Mouse (Mus musculus) heart, embryonic 14.5 days (tissue): ENCODE data around the gene Gdf1. TPM values are rescaled to one million over a fixed set of nuclear protein-coding genes. Genes with fewer than 3 reads are reported as not detected.

Experiments
- ATAC-seq: fragments of 200-750 bp; cut with Nextera tagmentation; 2 replicates; pipeline ENCODE4 v1.8.0; 2017; ENCODE audit warnings: low read depth, moderate TSS enrichment; ENCODE audit not compliant: insufficient number of reproducible peaks, insufficient read depth, low FRiP score
- H3K27ac ChIP-seq, 2 experiments: fragments of 200-500 bp in 1 of 2; fragments of 300-500 bp in 1 of 2; sonication (generic) in 1 of 2; replicated peaks in 1 of 2; 2 replicates each; pipeline ENCODE4 v1.5.1; 2012 to 2014; ENCODE audit warnings: low read depth in 2 of 2, low read length in 2 of 2, control low read depth in 1 of 2, mild to moderate bottlenecking in 1 of 2, mixed read lengths in 1 of 2; ENCODE audit not compliant: control insufficient read depth in 1 of 2, insufficient read depth in 1 of 2
- H3K27me3 ChIP-seq: fragments of 300-500 bp; sonication (generic); 2 replicates; pipeline ENCODE4 v1.6.1; 2014; ENCODE audit warnings: mild to moderate bottlenecking, low read length, control low read depth; ENCODE audit not compliant: control insufficient read depth, insufficient read depth
- H3K36me3 ChIP-seq: fragments of 300-500 bp; sonication (generic); 2 replicates; pipeline ENCODE4 v1.6.1; 2014; ENCODE audit warnings: mild to moderate bottlenecking, control low read depth, low read length, mixed read lengths; ENCODE audit not compliant: control insufficient read depth, insufficient read depth
- H3K4me1 ChIP-seq, 2 experiments: fragments of 200-500 bp in 1 of 2; fragments of 300-500 bp in 1 of 2; sonication (generic) in 1 of 2; 2 replicates each; pipeline ENCODE4 v1.6.1; 2012 to 2014; ENCODE audit warnings: low read length in 2 of 2, control low read depth in 1 of 2, mixed read lengths in 1 of 2; ENCODE audit not compliant: control insufficient read depth in 2 of 2, insufficient read depth in 2 of 2
- H3K4me2 ChIP-seq: fragments of 300-500 bp; sonication (generic); 2 replicates; pipeline ENCODE4 v1.6.1; 2014; ENCODE audit warnings: mild to moderate bottlenecking, low read length
- H3K4me3 ChIP-seq, 2 experiments: fragments of 200-500 bp in 1 of 2; fragments of 300-500 bp in 1 of 2; sonication (generic) in 1 of 2; 2 replicates each; pipeline ENCODE4 v1.5.1; 2012 to 2014; ENCODE audit warnings: low read length in 2 of 2, mild to moderate bottlenecking in 2 of 2, control low read depth in 1 of 2, low read depth in 1 of 2, moderate library complexity in 1 of 2; ENCODE audit not compliant: control insufficient read depth in 1 of 2, insufficient read depth in 1 of 2
- H3K9ac ChIP-seq: fragments of 300-500 bp; sonication (generic); 2 replicates; pipeline ENCODE4 v1.6.1; 2014; ENCODE audit warnings: mild to moderate bottlenecking, low read length
- H3K9me3 ChIP-seq: fragments of 300-500 bp; sonication (generic); 2 replicates; pipeline ENCODE4 v1.6.1; 2016; ENCODE audit warnings: low read length, control low read depth; ENCODE audit not compliant: control insufficient read depth
- WGBS: fragments of 180-500 bp; shearing (Covaris S2); extraction: QIAGEN DNeasy Blood & Tissue Kit; methylation state at CpG from one replicate; pipeline ENCODE4 v1.1.7; 2014; 5-methylcytosine and 5-hydroxymethylcytosine counted together
- polyA plus RNA-seq: library from polyadenylated mRNA; unstranded; fragments of >200 nt; fragmentation: Nextera tagmentation; extraction: Ambion mirVana; gene quantifications from 2 replicates; pipeline ENCODE4 v1.2.1, GENCODE M21; 2014

The Gdf1 gene
- polyA plus RNA-seq: 0.57 TPM in 1 of 2 replicates, not detected in the other

DNA sequence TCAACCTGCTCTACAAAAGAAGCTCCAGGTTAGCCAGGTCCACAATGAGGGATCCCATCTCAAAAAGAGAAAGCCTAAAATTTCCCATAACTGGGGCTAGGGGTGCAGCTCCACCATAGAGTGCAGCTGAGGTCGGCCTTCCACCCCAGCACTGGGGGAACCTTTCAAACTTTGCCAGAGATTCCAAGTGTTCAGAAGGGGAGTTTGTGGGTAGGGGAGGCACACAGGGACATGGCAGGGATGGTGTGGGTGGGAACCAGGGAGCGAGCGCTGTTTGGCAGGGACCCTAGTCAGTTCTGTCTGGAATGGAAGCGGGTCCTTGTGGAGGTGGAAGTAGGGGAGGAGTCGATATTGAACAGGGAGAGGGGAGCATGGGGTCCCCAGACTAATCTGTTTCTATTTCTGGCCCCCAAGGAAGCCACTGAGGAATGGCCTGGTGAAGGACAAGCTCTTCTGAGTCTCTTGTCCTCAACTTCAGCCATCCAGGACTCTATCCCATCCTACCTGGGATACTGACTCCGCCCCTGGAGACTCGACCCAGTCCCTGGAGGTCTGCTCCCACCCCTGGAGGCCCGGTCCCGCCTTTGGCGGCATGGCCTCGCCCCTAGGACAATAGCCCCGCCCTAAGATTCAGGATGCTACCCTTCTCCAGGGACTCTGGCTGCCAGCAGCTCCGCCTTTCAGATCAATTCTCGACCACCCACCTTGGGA, at the start of gene Gdf1:
Gdf1 (plus strand) TSS at position 694 of the 711 bp plus-strand sequence.
- H3K4me3 ChIP-seq: peak within 1 kb of the TSS in 1 of 2 experiments; percentile 13; a peak in 1 of 4 replicates
- peaks cover 33% of the 10 kb centered on the region for H3K36me3 ChIP-seq
- peak within 1 kb of the TSS; percentile 52 for H3K4me2 ChIP-seq
- peaks cover 6% of the 10 kb centered on the region; the same call in 1 of the 2 replicates for H3K27me3 ChIP-seq
- peaks cover 11 to 21% of the 10 kb centered on the region in 2 experiments; a peak in 3 of 4 replicates for H3K4me1 ChIP-seq
- peak within 1 kb of the TSS; percentile 2 for H3K9ac ChIP-seq
- no peaks in the 10 kb centered on the region for H3K9me3 ChIP-seq
- 28% methylated on average over 14 of the region's 14 CpGs for WGBS
- no peak for ATAC-seq
- H3K27ac ChIP-seq: no peak within 1 kb of the TSS

DNA sequence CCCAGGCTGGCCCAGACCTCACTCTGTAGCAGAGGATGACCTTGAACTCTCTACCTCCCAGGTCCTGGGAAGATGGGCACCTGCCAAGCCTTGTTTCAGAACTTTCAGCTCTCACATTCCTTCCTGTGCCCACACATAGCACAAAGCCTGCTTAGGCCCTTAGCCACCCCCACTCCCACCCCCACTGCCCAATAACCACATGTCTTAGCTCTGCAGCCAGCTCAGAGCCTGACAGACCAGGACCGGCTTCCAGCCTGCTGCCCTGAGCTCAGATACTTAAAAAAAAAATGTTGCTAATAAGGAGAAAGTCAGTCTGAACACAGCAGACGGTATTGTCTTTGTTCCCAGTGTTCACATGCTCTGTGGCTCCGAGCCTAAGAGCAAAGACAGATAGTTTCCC, 48.6 kb upstream of the Gdf1 start:
- Histone ChIP-seq H3K36me3 (peaks cover 14% of the 10 kb centered on the region), H3K27ac (peak overlapping the region in 1 of 2 experiments; percentile 65; a peak in 2 of 4 replicates), H3K4me1 (peaks cover 24 to 31% of the 10 kb centered on the region in 2 experiments), H3K9ac (no peak overlapping the region), H3K4me2 (no peak overlapping the region), H3K9me3 (no peaks in the 10 kb centered on the region), H3K27me3 (no peaks in the 10 kb centered on the region), H3K4me3 (no peak overlapping the region)
- 43% methylated on average over 3 of the region's 3 CpGs for WGBS
- ATAC-seq: no peak

DNA sequence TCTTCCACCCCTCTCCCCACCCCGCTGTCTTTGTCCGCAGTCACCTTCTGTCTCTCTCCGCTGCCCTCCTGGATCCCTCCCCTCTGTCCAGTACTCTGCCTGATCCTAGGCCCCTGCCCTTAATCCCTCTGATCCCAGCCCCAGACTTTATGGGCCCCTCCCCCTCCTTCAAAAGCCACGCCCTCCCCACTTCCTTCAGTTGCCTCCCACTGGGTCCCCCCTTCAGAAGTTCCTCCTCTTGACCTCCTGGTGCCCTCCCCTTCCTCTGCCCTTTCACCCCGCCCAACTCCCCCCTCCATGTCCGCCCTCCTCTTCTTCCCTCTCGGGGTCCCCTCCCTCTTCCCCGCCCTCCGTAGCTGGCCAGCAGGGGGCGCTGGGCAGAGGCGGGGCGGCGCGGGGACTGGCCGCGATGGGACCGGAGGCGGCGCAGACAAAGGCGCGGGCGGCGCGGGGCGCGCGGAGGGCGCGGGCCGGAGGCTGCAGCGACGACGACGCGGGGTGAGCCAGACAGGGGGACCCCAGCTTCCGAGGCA, 46.9 kb upstream of the Gdf1 start, which contains the start of gene Homer3:
Homer3 (plus strand) TSS at position 225 of the 533 bp plus-strand sequence.
- H3K4me1 ChIP-seq: peaks cover 24 to 25% of the 10 kb centered on the region in 2 experiments
- 2% methylated on average over 32 of the region's 36 CpGs for WGBS
- H3K27me3 ChIP-seq: no peaks in the 10 kb centered on the region

DNA sequence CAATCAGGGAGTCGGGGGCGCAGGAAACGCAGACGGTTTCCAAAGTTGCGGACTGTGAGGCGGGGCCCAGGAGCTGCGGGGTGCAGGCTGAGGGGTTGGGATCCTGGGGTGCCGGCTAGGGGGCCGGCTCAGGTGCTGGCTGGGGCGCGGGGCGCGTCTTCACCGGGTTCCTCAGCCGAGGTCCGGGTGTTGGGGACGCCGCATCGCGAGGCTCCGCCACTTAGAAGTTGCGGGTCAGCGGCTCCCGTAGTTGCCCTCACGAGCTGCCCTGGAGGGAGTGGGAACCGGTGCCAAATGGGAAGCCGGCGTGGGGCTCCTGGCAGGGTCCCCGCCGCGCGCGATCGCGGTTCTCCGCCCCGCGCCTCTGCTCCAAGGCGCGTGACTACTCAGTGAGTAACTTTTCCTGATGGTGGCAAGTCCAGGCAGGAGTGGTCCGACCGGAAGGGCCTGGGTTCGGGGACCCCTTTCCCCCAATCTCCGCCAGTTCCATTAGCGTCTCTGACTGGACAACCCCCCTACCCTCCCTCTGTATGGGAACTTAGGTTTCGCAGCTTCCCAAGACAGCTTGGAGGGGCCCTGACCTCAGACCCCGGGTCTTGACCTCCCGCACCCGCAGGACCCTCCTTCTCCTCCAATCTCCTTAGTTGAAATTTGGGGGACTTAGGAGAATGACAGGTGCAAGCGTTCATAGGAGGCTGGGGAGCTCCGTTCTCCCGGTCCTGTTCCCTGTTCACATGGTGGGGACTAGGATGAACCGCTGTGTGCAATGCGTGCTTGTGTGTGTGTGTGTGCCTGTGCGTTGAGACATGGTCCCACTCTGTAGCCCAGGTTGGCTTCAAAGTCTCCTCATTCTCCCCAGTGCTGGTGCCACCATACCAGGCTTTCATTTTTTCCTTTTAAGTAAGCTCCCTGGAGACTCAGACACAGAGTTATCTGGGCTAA, 46.2 kb upstream of the Gdf1 start:
- Histone ChIP-seq H3K27me3 (no peaks in the 10 kb centered on the region), H3K9me3 (no peaks in the 10 kb centered on the region), H3K36me3 (peaks cover 37% of the 10 kb centered on the region), H3K9ac (peak overlapping the region; percentile 92), H3K27ac (peak overlapping the region; percentile 36 to 65), H3K4me2 (peak overlapping the region; percentile 85), H3K4me3 (peak overlapping the region; percentile 75 to 76), H3K4me1 (peaks cover 21 to 23% of the 10 kb centered on the region in 2 experiments)
- ATAC-seq: peak; percentile 11; the same call in 1 of the 2 replicates
- WGBS: 1% methylated on average over 53 of the region's 55 CpGs

More for the DNA sequence above, 46.9 kb upstream of the Gdf1 start, which contains the start of gene Homer3:
- Histone ChIP-seq H3K4me2 (peak within 1 kb of the TSS; percentile 85), H3K9ac (peak within 1 kb of the TSS; percentile 92), H3K27ac (peak within 1 kb of the TSS; percentile 36 to 65), H3K9me3 (no peaks in the 10 kb centered on the region), H3K36me3 (peaks cover 31% of the 10 kb centered on the region), H3K4me3 (peak within 1 kb of the TSS; percentile 75 to 76)
- peak; percentile 80 for ATAC-seq

DNA sequence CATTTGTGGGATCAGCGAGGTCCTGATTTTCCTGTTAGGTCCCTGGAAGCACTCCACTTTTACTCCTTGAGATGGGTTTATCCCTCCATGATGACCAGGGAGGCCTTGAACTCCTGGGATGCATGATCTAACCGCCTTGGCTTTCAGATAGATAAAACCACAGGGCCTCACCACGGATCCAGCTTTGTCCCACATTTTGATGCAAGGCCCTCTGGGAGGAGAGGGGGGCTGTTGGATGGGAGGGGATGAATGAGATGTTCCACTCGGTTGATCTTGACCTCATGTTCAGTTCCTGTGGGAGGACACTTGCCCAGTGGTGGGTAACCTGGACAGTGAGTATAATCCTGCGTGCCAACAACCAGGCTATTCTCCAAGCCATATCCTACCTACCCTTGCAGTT, 45.2 kb upstream of the Gdf1 start:
- Histone ChIP-seq H3K36me3 (peaks cover 45% of the 10 kb centered on the region), H3K9ac (no peak overlapping the region), H3K4me1 (peaks cover 11 to 14% of the 10 kb centered on the region in 2 experiments), H3K27ac (no peak overlapping the region), H3K27me3 (no peaks in the 10 kb centered on the region), H3K9me3 (no peaks in the 10 kb centered on the region), H3K4me2 (peak overlapping the region; percentile 85), H3K4me3 (peak overlapping the region in 1 of 2 experiments; percentile 75; a peak in 1 of 4 replicates)
- no peak for ATAC-seq
- 66% methylated on average over 5 of the region's 5 CpGs for WGBS

DNA sequence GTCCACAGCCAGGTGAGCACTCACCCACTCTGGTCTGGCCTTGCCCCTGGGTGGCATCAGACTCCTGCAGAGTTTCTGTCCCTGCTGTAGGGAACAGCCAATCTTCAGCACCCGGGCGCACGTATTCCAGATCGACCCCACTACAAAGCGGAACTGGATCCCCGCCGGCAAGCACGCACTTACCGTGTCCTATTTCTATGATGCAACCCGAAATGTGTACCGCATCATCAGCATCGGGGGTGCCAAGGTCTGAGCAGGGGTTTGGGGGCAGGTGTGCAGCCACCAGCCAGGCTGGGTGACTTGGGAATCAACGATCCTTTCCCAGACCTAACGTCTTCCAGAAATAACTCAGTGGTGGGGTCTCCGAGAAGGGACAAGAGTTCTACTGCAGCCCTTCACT, 44.3 kb upstream of the Gdf1 start:
- ATAC-seq: no peak
- H3K27ac ChIP-seq: no peak overlapping the region

DNA sequence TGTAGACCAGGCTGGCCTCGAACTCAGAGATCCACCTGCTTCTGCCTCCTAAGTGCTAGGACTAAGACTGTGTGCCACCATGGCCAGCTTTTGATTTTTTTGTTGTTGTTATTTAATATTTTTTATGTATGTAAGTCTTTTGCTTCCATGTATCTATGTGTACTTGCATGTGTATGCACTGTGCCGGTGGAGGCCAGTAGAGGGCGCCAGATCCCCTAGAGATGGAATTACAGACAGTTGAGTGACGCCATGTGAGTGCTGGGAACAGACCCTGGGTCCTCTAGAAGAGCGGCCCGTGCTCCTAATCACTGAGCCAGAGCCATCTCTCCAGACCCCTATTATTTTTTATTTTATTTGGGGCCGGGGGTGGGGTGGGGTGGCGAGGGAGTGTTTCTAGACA, 42.9 kb upstream of the Gdf1 start:
- Histone ChIP-seq H3K36me3 (peaks cover 68% of the 10 kb centered on the region), H3K27ac (no peak overlapping the region), H3K4me2 (no peak overlapping the region), H3K9me3 (no peaks in the 10 kb centered on the region), H3K4me3 (no peak overlapping the region), H3K9ac (no peak overlapping the region), H3K27me3 (no peaks in the 10 kb centered on the region), H3K4me1 (peaks cover under 1 to 8% of the 10 kb centered on the region in 2 experiments; a peak in 1 of 4 replicates)
- no peak for ATAC-seq
- WGBS: 86% methylated on average over 8 of the region's 8 CpGs

More for the DNA sequence above, 44.3 kb upstream of the Gdf1 start:
- no peaks in the 10 kb centered on the region for H3K9me3 ChIP-seq
- 94% methylated on average over 15 of the region's 15 CpGs for WGBS
- no peaks in the 10 kb centered on the region for H3K27me3 ChIP-seq
- peaks cover 54% of the 10 kb centered on the region for H3K36me3 ChIP-seq
- H3K4me1 ChIP-seq: peaks cover 8 to 13% of the 10 kb centered on the region in 2 experiments; a peak in 3 of 4 replicates
- H3K4me2 ChIP-seq: no peak overlapping the region
- H3K4me3 ChIP-seq: no peak overlapping the region
- no peak overlapping the region for H3K9ac ChIP-seq
